Mouse (Mus musculus): Measurements from ENCODE around the gene Galk2. TPM values are rescaled to one million over a fixed set of nuclear protein-coding genes. Genes with fewer than 3 reads are reported as not detected.

Galk2 gene
- polyA plus RNA-seq, 1 experiment = 0.04 TPM

GRCm38 (mm10) chr2:125838708-125839284 is 20.1 kb upstream of the Galk2 start:
- TF ChIP-seq GATA1 (IDR thresholded peaks at IDR 0.05; ENCODE audit: low read length) = no peak
- no peak for TF ChIP-seq TAL1 (IDR thresholded peaks at IDR 0.05; ENCODE audit: low read length)
- H3K4me3 ChIP-seq (replicated peaks) = no peak overlapping the region
- no peaks in the 10 kb centered on the region for H3K9me3 ChIP-seq (ENCODE audit: control insufficient read depth, low read length)
- H3K27me3 ChIP-seq (ENCODE audit: control insufficient read depth) = no peaks in the 10 kb centered on the region
- no peaks in the 10 kb centered on the region for H3K4me1 ChIP-seq (ENCODE audit: control insufficient read depth)
- H3K36me3 ChIP-seq (ENCODE audit: control insufficient read depth) = peaks cover 92% of the 10 kb centered on the region

GRCm38 (mm10) chr2:125851237-125851636 is 7.7 kb upstream of the Galk2 start:
- TF ChIP-seq TAL1 (IDR thresholded peaks at IDR 0.05; ENCODE audit: low read length) (peak; percentile 32; the same call in 1 of the 3 replicates), GATA1 (IDR thresholded peaks at IDR 0.05; ENCODE audit: low read length) (no peak)
- Histone ChIP-seq H3K9me3 (ENCODE audit: control insufficient read depth, low read length) (no peaks in the 10 kb centered on the region), H3K36me3 (ENCODE audit: control insufficient read depth) (peaks cover 44% of the 10 kb centered on the region), H3K27me3 (ENCODE audit: control insufficient read depth) (no peaks in the 10 kb centered on the region), H3K4me3 (replicated peaks) (no peak overlapping the region), H3K4me1 (ENCODE audit: control insufficient read depth) (peaks cover 48% of the 10 kb centered on the region)

GRCm38 (mm10) chr2:125857707-125858106 is 1.2 kb upstream of the Galk2 start:
- H3K4me1 ChIP-seq (ENCODE audit: control insufficient read depth) = peaks cover 34% of the 10 kb centered on the region
- peaks cover 6% of the 10 kb centered on the region for H3K36me3 ChIP-seq (ENCODE audit: control insufficient read depth)
- H3K4me3 ChIP-seq (replicated peaks) = peak overlapping the region; percentile 78
- H3K9me3 ChIP-seq (ENCODE audit: control insufficient read depth, low read length) = no peaks in the 10 kb centered on the region
- H3K27me3 ChIP-seq (ENCODE audit: control insufficient read depth) = no peaks in the 10 kb centered on the region
- TF ChIP-seq TAL1 (IDR thresholded peaks at IDR 0.05; ENCODE audit: low read length) (no peak), GATA1 (IDR thresholded peaks at IDR 0.05; ENCODE audit: low read length) (no peak)

GRCm38 (mm10) chr2:125863799-125864198 is 4.9 kb downstream of the Galk2 start:
- TF ChIP-seq TAL1 (IDR thresholded peaks at IDR 0.05; ENCODE audit: low read length) (no peak), GATA1 (IDR thresholded peaks at IDR 0.05; ENCODE audit: low read length) (no peak)
- no peaks in the 10 kb centered on the region for H3K9me3 ChIP-seq (ENCODE audit: control insufficient read depth, low read length)
- H3K4me1 ChIP-seq (ENCODE audit: control insufficient read depth) = peaks cover 51% of the 10 kb centered on the region
- no peaks in the 10 kb centered on the region for H3K27me3 ChIP-seq (ENCODE audit: control insufficient read depth)
- no peak overlapping the region for H3K4me3 ChIP-seq (replicated peaks)
- H3K36me3 ChIP-seq (ENCODE audit: control insufficient read depth) = no peaks in the 10 kb centered on the region

GRCm38 (mm10) chr2:125864551-125864950 is 5.6 kb downstream of the Galk2 start:
- TF ChIP-seq TAL1 (IDR thresholded peaks at IDR 0.05; ENCODE audit: low read length) (no peak), GATA1 (IDR thresholded peaks at IDR 0.05; ENCODE audit: low read length) (0 out of 2 replicates have a peak, but pooled peaks have one; percentile 25)
- Histone ChIP-seq H3K4me3 (replicated peaks) (no peak overlapping the region), H3K36me3 (ENCODE audit: control insufficient read depth) (no peaks in the 10 kb centered on the region), H3K4me1 (ENCODE audit: control insufficient read depth) (peaks cover 46% of the 10 kb centered on the region), H3K9me3 (ENCODE audit: control insufficient read depth, low read length) (no peaks in the 10 kb centered on the region), H3K27me3 (ENCODE audit: control insufficient read depth) (no peaks in the 10 kb centered on the region)

- TF ChIP-seq TAL1 (IDR thresholded peaks at IDR 0.05; ENCODE audit: low read length) (no peak), GATA1 (IDR thresholded peaks at IDR 0.05; ENCODE audit: low read length) (no peak)
- no peak overlapping the region for H3K4me3 ChIP-seq (replicated peaks)
Measured at GRCm38 (mm10) chr2:125865585-125865984, 6.7 kb downstream of the Galk2 start.

GRCm38 (mm10) chr2:125866058-125866740 is 7.3 kb downstream of the Galk2 start:
- peaks cover 44% of the 10 kb centered on the region for H3K4me1 ChIP-seq (ENCODE audit: control insufficient read depth)
- H3K36me3 ChIP-seq (ENCODE audit: control insufficient read depth) = no peaks in the 10 kb centered on the region
- TF ChIP-seq TAL1 (IDR thresholded peaks at IDR 0.05; ENCODE audit: low read length) = no peak
- TF ChIP-seq GATA1 (IDR thresholded peaks at IDR 0.05; ENCODE audit: low read length) = no peak
- peak overlapping the region; percentile 67 for H3K4me3 ChIP-seq (replicated peaks)
- no peaks in the 10 kb centered on the region for H3K9me3 ChIP-seq (ENCODE audit: control insufficient read depth, low read length)
- no peaks in the 10 kb centered on the region for H3K27me3 ChIP-seq (ENCODE audit: control insufficient read depth)

More at GRCm38 (mm10) chr2:125865585-125865984, 6.7 kb downstream of the Galk2 start:
- Histone ChIP-seq H3K27me3 (ENCODE audit: control insufficient read depth) (no peaks in the 10 kb centered on the region), H3K36me3 (ENCODE audit: control insufficient read depth) (no peaks in the 10 kb centered on the region), H3K9me3 (ENCODE audit: control insufficient read depth, low read length) (no peaks in the 10 kb centered on the region), H3K4me1 (ENCODE audit: control insufficient read depth) (peaks cover 43% of the 10 kb centered on the region)

- no peak for TF ChIP-seq GATA1 (IDR thresholded peaks at IDR 0.05; ENCODE audit: low read length)
- no peak for TF ChIP-seq TAL1 (IDR thresholded peaks at IDR 0.05; ENCODE audit: low read length)
- no peaks in the 10 kb centered on the region for H3K27me3 ChIP-seq (ENCODE audit: control insufficient read depth)
- H3K36me3 ChIP-seq (ENCODE audit: control insufficient read depth) = no peaks in the 10 kb centered on the region; the same call in 1 of the 2 replicates
- H3K9me3 ChIP-seq (ENCODE audit: control insufficient read depth, low read length) = no peaks in the 10 kb centered on the region
- no peak overlapping the region for H3K4me3 ChIP-seq (replicated peaks)
- H3K4me1 ChIP-seq (ENCODE audit: control insufficient read depth) = peaks cover 45% of the 10 kb centered on the region
Measured at GRCm38 (mm10) chr2:125868301-125868700, 9.4 kb downstream of the Galk2 start.

- Histone ChIP-seq H3K27me3 (ENCODE audit: control insufficient read depth) (no peaks in the 10 kb centered on the region), H3K36me3 (ENCODE audit: control insufficient read depth) (no peaks in the 10 kb centered on the region; the same call in 1 of the 2 replicates), H3K4me1 (ENCODE audit: control insufficient read depth) (peaks cover 26% of the 10 kb centered on the region), H3K9me3 (ENCODE audit: control insufficient read depth, low read length) (no peaks in the 10 kb centered on the region), H3K4me3 (replicated peaks) (no peak overlapping the region)
- TF ChIP-seq GATA1 (IDR thresholded peaks at IDR 0.05; ENCODE audit: low read length) (no peak), TAL1 (IDR thresholded peaks at IDR 0.05; ENCODE audit: low read length) (no peak)
Measured at GRCm38 (mm10) chr2:125870159-125870558, 11.2 kb downstream of the Galk2 start.

Measured in erythroblast, embryonic 14.5 days (primary cell).